Mouse (Mus musculus) heart, postnatal 0 days (tissue): ENCODE results near the gene Ptprh.

ENCODE experiments used
- CTCF ChIP-seq: IDR thresholded peaks from 2 replicates; pipeline ENCODE4 v1.5.1; 2016; ENCODE audit warnings: antibody characterized with exemption, control low read depth, low read depth
- EP300 ChIP-seq: IDR thresholded peaks from 2 replicates; pipeline ENCODE4 v1.6.1; 2016; ENCODE audit warnings: antibody characterized with exemption, low read depth

DNA sequence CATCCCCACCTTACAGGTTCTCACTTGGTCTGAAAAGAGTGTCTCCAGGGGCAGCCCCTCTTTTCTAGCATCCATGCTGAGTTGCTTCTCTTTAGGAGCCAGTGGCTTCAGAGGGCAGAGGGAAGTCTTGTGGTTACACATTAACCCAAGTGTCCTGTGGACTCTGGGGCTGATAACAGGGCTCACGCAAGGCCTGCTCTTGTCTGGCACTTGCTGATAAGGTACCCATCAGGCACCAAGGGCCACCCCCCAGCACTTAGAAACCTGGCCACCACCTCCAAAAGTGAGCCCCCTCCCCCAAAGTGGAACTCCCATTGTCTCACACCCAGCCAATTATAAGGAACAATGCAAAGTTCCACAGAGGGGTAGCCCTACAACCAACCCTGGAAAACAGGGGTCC lies 26.4 kb upstream of the Ptprh start:
- TF ChIP-seq CTCF (no peak), EP300 (no peak)
